Mouse (Mus musculus): ENCODE data around the gene Flvcr2. TPM values are rescaled to one million over a fixed set of nuclear protein-coding genes. Genes with fewer than 3 reads are reported as not detected.

Gene Flvcr2
- polyA plus RNA-seq, 1 experiment from 2014 or later: 0.04 TPM

DNA sequence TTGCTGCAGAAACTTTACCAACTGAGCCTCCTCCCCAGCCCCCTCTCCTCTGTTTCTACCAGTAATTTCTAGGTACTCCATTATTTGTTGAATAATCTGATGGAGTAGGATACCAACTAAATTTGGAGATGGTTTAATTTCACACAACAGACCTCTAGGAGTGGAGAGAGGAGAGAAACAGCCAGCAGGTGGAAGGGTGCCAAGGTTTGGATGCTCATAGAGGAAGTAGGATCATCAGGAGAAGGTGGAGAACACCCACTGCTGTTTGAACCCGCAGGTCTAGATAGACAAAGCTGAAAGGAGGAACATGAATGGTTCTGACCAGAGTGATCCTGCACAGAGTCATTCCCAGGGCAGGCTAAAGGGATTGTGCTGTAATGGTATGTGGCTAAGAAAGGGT is 49.2 kb downstream of the Flvcr2 start:
- no peak overlapping the region for H3K27ac ChIP-seq
- H3K79me2 ChIP-seq (ENCODE audit: inconsistent target): no peaks in the 10 kb centered on the region
- no peaks in the 10 kb centered on the region for H3K36me3 ChIP-seq (ENCODE audit: inconsistent target)
- WGBS (ENCODE audit: missing documents): 67% methylated on average over 1 of the region's 1 CpGs
- no peak overlapping the region for H3K4me3 ChIP-seq (ENCODE audit: inconsistent target)

GRCm38 (mm10) chr12:85800031-85800430 is 53.7 kb downstream of the Flvcr2 start:
- no peaks in the 10 kb centered on the region for H3K79me2 ChIP-seq (ENCODE audit: inconsistent target)
- H3K36me3 ChIP-seq (ENCODE audit: inconsistent target): no peaks in the 10 kb centered on the region
- no peak overlapping the region for H3K4me3 ChIP-seq (ENCODE audit: inconsistent target)
- 96% methylated on average over 9 of the region's 9 CpGs for WGBS (ENCODE audit: missing documents)
- H3K27ac ChIP-seq: no peak overlapping the region

DNA sequence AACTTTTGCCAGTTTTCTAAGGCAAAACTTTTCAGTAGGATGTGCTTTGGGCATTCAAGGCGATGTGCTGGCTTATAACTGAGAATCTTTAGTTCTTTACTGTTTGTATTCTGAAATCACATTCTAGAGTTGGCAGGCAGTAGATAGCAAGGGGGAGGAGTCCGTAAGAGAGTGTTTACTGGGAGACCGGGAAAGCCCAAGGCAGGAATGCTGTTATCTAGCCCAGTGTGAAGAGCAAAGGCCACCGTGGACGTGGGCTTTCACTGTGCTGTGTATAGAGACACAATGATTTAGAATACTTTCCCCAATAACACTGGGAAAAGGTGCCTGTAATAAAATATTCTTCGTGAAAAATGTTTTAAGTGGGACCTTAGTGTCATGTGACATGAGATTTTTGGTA is 63.4 kb downstream of the Flvcr2 start:
- no peak overlapping the region for H3K4me3 ChIP-seq (ENCODE audit: inconsistent target)
- WGBS (ENCODE audit: missing documents): 73% methylated on average over 6 of the region's 6 CpGs
- H3K79me2 ChIP-seq (ENCODE audit: inconsistent target): no peaks in the 10 kb centered on the region
- no peak overlapping the region for H3K27ac ChIP-seq
- H3K36me3 ChIP-seq (ENCODE audit: inconsistent target): peaks cover 19% of the 10 kb centered on the region

DNA sequence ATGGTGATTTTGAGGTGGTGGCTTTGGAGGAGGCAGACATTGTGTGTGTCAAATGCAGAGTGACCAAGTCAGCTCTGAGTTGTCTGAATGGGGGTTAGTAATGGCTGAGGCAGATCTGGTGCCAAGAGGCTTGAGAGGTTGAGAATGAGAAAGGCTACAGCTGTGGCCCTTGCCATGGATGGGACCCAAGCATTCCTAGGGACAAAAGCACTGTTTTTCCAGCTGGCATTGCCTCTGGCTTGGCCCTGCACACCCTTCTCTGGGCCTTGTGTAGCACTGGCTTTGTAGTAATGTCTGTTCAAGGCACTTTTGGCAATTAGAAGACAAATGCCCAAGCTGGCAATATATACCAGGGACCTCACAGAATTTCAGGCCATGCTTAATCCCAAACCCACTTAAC is 64.6 kb downstream of the Flvcr2 start:
- Histone ChIP-seq H3K4me3 (ENCODE audit: inconsistent target) (no peak overlapping the region), H3K27ac (no peak overlapping the region), H3K79me2 (ENCODE audit: inconsistent target) (no peaks in the 10 kb centered on the region), H3K36me3 (ENCODE audit: inconsistent target) (peaks cover 19% of the 10 kb centered on the region)

DNA sequence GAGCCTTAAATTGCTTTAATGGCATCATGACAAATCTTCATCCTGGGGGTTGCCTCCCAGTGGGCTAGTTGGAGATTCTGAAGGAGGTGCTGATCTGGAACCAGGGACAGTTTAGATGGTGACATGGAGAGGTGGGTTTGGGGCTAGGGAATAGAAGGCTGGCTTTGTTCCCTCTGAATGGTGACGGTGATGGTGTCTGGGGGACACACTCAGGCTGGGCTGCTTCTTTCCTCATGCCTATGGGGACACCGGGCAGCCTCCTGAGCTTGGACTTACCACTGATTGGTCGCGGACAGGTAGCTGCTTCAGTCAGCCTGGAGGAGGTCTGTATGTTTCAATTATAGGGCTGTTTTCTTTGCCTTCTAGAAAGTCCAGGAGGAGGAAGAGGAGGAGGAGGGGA is 65.3 kb downstream of the Flvcr2 start:
- 98% methylated on average over 4 of the region's 4 CpGs for WGBS (ENCODE audit: missing documents)
- peaks cover 26% of the 10 kb centered on the region for H3K36me3 ChIP-seq (ENCODE audit: inconsistent target)

DNA sequence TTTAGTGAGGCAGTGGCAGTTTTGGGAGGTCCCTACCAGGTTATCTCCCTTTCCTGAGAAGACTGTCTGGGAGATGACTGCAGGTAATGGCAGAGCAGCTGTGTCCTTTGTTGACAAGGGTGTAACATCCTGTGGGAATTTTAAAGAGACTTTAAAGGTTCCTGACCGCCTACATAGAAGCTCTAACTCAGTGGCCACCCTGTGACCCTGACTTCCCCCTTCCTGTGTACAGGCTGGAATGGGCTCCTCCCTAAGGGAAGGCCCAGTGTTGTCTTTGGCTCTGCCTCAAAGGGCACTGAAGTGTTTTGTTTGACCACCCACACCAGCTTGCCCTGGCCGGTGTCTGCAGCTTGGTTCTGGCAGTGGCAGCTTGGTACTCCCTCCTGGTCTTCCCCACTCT is 67.3 kb downstream of the Flvcr2 start:
- no peak overlapping the region for H3K27ac ChIP-seq
- H3K4me3 ChIP-seq (ENCODE audit: inconsistent target): no peak overlapping the region
- WGBS (ENCODE audit: missing documents): 96% methylated on average over 2 of the region's 2 CpGs
- peaks cover 35% of the 10 kb centered on the region for H3K36me3 ChIP-seq (ENCODE audit: inconsistent target)
- no peaks in the 10 kb centered on the region for H3K79me2 ChIP-seq (ENCODE audit: inconsistent target)

More for the DNA sequence above, 65.3 kb downstream of the Flvcr2 start:
- H3K79me2 ChIP-seq (ENCODE audit: inconsistent target): no peaks in the 10 kb centered on the region
- H3K27ac ChIP-seq: no peak overlapping the region
- H3K4me3 ChIP-seq (ENCODE audit: inconsistent target): no peak overlapping the region

- peaks cover 10% of the 10 kb centered on the region for H3K36me3 ChIP-seq (ENCODE audit: inconsistent target)
- no peak overlapping the region for H3K4me3 ChIP-seq (ENCODE audit: inconsistent target)
- WGBS (ENCODE audit: missing documents): 91% methylated on average over 9 of the region's 9 CpGs
These were observed 75.7 kb downstream of the Flvcr2 start for GRCm38 (mm10) chr12:85822051-85822450.

GRCm38 (mm10) chr12:85824438-85825264 is 78.3 kb downstream of the Flvcr2 start, which contains the start of the genes Erg28 and Ttll5:
TSS of gene Erg28 (minus strand) at chr12:85824550.
TSS of gene Ttll5 (plus strand) at chr12:85824659.
- 2% methylated on average over 48 of the region's 67 CpGs for WGBS (ENCODE audit: missing documents)
- peaks cover 31% of the 10 kb centered on the region for H3K79me2 ChIP-seq (ENCODE audit: inconsistent target)
- H3K36me3 ChIP-seq (ENCODE audit: inconsistent target): 0 out of 2 replicates have a peak, but pooled peaks cover 4% of the 10 kb centered on the region
- peak within 1 kb of the TSS; percentile 89 for H3K27ac ChIP-seq
- peak within 1 kb of the TSS; percentile 96 for H3K4me3 ChIP-seq (ENCODE audit: inconsistent target)

More at GRCm38 (mm10) chr12:85822051-85822450, 75.7 kb downstream of the Flvcr2 start:
- H3K27ac ChIP-seq: no peak overlapping the region
- peaks cover 31% of the 10 kb centered on the region for H3K79me2 ChIP-seq (ENCODE audit: inconsistent target)

DNA sequence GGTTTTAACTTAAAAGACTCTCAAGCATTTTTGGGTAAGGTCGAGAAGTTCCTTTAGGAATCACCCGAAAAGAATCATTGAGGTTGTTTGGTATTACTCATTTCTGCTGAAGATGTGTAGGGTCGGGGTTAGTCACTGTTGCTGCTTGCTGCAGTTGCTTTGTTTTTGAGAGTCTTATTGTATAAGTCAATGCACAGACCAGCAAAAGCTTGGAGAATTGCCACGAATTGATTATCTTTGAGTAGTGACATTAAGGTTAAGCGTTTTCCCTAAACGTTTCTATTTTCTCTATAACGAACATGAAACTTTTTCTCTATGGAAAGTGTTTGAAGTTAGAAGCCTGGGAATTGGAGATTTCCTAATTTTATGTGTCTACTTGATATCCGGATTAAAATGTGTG is 79.0 kb downstream of the Flvcr2 start:
- Histone ChIP-seq H3K79me2 (ENCODE audit: inconsistent target) (peaks cover 31% of the 10 kb centered on the region), H3K27ac (0 out of 2 replicates have a peak overlapping the region, but pooled peaks have one; percentile 17), H3K36me3 (ENCODE audit: inconsistent target) (0 out of 2 replicates have a peak, but pooled peaks cover 4% of the 10 kb centered on the region), H3K4me3 (ENCODE audit: inconsistent target) (peak overlapping the region; percentile 96)
- WGBS (ENCODE audit: missing documents): 10% methylated on average over 8 of the region's 8 CpGs

GRCm38 (mm10) chr12:85825822-85826221 is 79.5 kb downstream of the Flvcr2 start:
- Histone ChIP-seq H3K4me3 (ENCODE audit: inconsistent target) (peak overlapping the region; percentile 96), H3K36me3 (ENCODE audit: inconsistent target) (0 out of 2 replicates have a peak, but pooled peaks cover 4% of the 10 kb centered on the region), H3K27ac (no peak overlapping the region), H3K79me2 (ENCODE audit: inconsistent target) (peaks cover 31% of the 10 kb centered on the region)
- WGBS (ENCODE audit: missing documents): 53% methylated on average over 2 of the region's 2 CpGs

DNA sequence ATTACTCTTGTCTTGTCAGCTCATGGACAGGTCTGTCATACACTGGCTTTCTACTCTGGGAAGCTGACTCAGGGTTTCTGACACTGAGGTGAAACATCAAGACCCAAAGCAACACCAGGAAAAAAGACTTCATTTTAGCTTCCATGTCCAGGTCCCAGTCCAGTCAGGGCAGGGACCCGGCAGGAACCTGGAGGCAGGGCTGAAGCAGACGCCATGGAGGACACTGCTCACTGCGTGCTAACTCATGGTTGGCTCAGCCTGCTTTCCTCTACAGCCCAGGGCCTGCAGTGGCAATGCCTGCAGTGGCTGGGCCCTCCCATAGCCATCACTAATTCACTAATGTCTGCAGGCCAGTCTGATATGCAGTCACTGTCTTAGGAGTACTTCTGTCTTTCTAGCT is 82.5 kb downstream of the Flvcr2 start:
- H3K36me3 ChIP-seq (ENCODE audit: inconsistent target): 0 out of 2 replicates have a peak, but pooled peaks cover 6% of the 10 kb centered on the region
- WGBS (ENCODE audit: missing documents): 98% methylated on average over 3 of the region's 3 CpGs
- peaks cover 5% of the 10 kb centered on the region for H3K79me2 ChIP-seq (ENCODE audit: inconsistent target)
- H3K27ac ChIP-seq: no peak overlapping the region
- no peak overlapping the region for H3K4me3 ChIP-seq (ENCODE audit: inconsistent target)

DNA sequence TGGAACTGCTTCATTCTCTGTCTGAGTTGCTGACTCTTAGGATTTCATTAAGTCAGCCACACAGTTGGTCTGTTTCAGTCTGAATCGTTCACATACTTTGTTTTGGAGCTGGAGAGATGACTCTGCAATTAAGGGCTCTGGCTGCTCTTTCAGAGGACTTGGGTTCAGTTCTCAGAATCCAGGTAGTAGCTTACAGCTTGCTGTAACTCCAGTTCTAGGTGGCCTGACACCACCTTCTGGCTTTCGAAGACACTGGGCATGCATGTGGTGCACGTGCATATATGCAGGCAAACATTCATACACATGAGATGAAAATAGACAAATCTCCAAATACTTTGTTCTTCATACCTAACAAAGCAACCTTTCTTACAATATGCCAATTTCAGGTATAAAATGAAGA is 83.5 kb downstream of the Flvcr2 start:
- Histone ChIP-seq H3K36me3 (ENCODE audit: inconsistent target) (0 out of 2 replicates have a peak, but pooled peaks cover 6% of the 10 kb centered on the region), H3K79me2 (ENCODE audit: inconsistent target) (no peaks in the 10 kb centered on the region; the same call in 1 of the 2 replicates), H3K4me3 (ENCODE audit: inconsistent target) (no peak overlapping the region), H3K27ac (no peak overlapping the region)
- 93% methylated on average over 3 of the region's 3 CpGs for WGBS (ENCODE audit: missing documents)

DNA sequence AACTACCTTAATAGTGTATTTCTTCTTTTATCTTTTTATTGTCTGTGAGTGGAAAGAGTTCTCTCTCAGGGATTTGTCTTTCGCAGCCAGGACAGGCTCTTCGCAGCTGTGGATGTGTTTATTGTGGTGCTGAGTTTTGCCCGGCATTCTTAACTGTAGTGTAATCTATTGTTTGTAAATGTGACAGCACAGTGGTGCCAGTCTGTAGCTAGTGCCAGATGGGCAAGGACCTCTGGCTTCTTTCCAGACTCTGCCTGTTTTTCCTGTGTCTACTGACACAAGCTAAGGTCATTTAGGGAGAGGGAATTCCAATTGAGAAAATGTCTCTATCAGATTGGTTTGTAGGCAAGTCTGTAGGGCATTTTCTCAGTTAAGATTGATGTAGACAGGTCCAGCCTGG is 84.4 kb downstream of the Flvcr2 start:
- no peak overlapping the region for H3K4me3 ChIP-seq (ENCODE audit: inconsistent target)
- no peaks in the 10 kb centered on the region; the same call in 1 of the 2 replicates for H3K79me2 ChIP-seq (ENCODE audit: inconsistent target)
- no peak overlapping the region for H3K27ac ChIP-seq
- 95% methylated on average over 3 of the region's 3 CpGs for WGBS (ENCODE audit: missing documents)
- H3K36me3 ChIP-seq (ENCODE audit: inconsistent target): 0 out of 2 replicates have a peak, but pooled peaks cover 6% of the 10 kb centered on the region

GRCm38 (mm10) chr12:85834543-85834942 is 88.2 kb downstream of the Flvcr2 start:
- Histone ChIP-seq H3K79me2 (ENCODE audit: inconsistent target) (no peaks in the 10 kb centered on the region), H3K27ac (no peak overlapping the region), H3K4me3 (ENCODE audit: inconsistent target) (no peak overlapping the region), H3K36me3 (ENCODE audit: inconsistent target) (0 out of 2 replicates have a peak, but pooled peaks cover 6% of the 10 kb centered on the region)
- 93% methylated on average over 2 of the region's 2 CpGs for WGBS (ENCODE audit: missing documents)

DNA sequence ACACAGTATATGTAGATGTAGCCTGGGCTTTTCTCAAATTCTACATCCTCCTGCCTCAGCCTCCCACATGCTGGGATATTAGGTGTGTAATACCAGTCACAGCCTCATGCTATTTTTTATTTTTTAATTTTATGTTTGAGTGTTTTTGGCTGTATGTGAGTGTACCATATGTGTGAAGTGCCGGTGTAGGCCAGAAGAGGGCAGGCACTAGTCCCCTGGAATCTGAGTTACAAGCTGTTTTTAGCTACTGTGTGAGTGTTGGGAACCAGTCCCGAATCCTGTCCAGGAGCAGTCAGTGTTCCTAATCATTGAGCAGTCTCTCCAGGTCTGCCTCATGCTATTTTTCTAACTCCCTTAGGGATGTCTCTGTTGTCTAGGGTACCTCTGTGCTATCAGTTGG is 91.4 kb downstream of the Flvcr2 start:
- no peaks in the 10 kb centered on the region for H3K36me3 ChIP-seq (ENCODE audit: inconsistent target)
- H3K27ac ChIP-seq: no peak overlapping the region
- no peak overlapping the region for H3K4me3 ChIP-seq (ENCODE audit: inconsistent target)
- H3K79me2 ChIP-seq (ENCODE audit: inconsistent target): no peaks in the 10 kb centered on the region
- WGBS (ENCODE audit: missing documents): 94% methylated on average over 2 of the region's 2 CpGs
